Comparison of ENCODE assay signal across 47 mouse cellular contexts in the genomic region with DNA sequence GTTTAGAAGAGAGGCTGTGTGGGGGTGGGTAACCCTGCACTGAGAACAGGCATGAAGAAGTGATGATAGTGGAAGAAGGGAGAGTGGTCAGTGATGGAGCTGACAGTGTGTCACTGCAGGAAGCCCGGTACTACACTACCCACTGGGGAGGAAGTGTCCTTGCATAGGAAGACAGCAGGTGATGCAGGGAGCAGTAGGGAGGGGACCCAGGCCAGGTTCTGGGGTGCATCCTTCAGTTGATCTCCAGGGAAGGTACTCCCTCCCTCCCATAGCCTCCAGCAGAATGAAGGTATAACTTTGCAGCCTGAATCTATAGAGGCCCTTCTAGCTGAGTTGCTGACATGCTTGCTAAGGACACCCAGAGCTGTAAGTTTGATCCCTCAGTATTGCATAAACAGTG. TPM values are rescaled to one million over a fixed set of nuclear protein-coding genes. Genes with fewer than 3 reads are reported as not detected.
"Had no signal": no experiment of that assay in that cellular context is flagged by ENCODE, and none has a peak within 500 bp of the region (broad histone marks: within the 10 kb centered on the region; RNA-seq: fewer than 3 reads in every experiment).

No protein-coding gene starts in this region.

- DNase-seq: left cerebral cortex, postnatal 4 days; liver; liver, embryonic 13.5 days; liver, postnatal 0 days; lung, adult 18-20 months; lung, adult 2 months; lung, embryonic 14.5 days; lung, postnatal 10 days; lung, postnatal 14 days; lung, postnatal 36 days; lung, postnatal 4 days; midbrain, embryonic 14.5 days had no signal

- ATAC-seq: liver, embryonic 12.5 days; liver, postnatal 0 days; lung, postnatal 0 days; midbrain, embryonic 13.5 days; midbrain, embryonic 15.5 days; midbrain, embryonic 16.5 days had no signal

- H3K4me2 ChIP-seq: limb, embryonic 12.5 days; limb, embryonic 13.5 days; limb, embryonic 15.5 days; liver, embryonic 11.5 days; liver, embryonic 12.5 days; liver, embryonic 13.5 days; liver, embryonic 15.5 days; lung, embryonic 14.5 days; lung, embryonic 15.5 days; midbrain, embryonic 11.5 days; midbrain, embryonic 12.5 days; midbrain, embryonic 13.5 days; midbrain, embryonic 15.5 days; neural tube, embryonic 12.5 days had no signal

- H3K9me3 ChIP-seq: limb, embryonic 10.5 days; limb, embryonic 12.5 days; limb, embryonic 13.5 days; limb, embryonic 15.5 days; liver, embryonic 12.5 days; liver, embryonic 13.5 days; liver, embryonic 15.5 days; lung, embryonic 15.5 days; midbrain, embryonic 10.5 days; midbrain, embryonic 12.5 days; midbrain, embryonic 13.5 days; midbrain, embryonic 15.5 days; neural tube, embryonic 12.5 days had no signal

- H3K27ac ChIP-seq: limb, embryonic 10.5 days; limb, embryonic 12.5 days; limb, embryonic 13.5 days; limb, embryonic 15.5 days; liver, embryonic 12.5 days; liver, embryonic 13.5 days; liver, embryonic 14.5 days; liver, embryonic 15.5 days; lung, embryonic 15.5 days; macrophage; midbrain, embryonic 10.5 days; midbrain, embryonic 12.5 days; midbrain, embryonic 13.5 days; midbrain, embryonic 15.5 days; neural tube, embryonic 12.5 days had no signal

- H3K4me3 ChIP-seq: limb, embryonic 10.5 days; limb, embryonic 12.5 days; limb, embryonic 13.5 days; limb, embryonic 15.5 days; liver, embryonic 12.5 days; liver, embryonic 13.5 days; liver, embryonic 15.5 days; lung, embryonic 15.5 days; megakaryocyte, embryonic 14.5 days; midbrain, embryonic 10.5 days; midbrain, embryonic 12.5 days; midbrain, embryonic 13.5 days; midbrain, embryonic 15.5 days; myocyte; neural tube, embryonic 12.5 days had no signal

- H3K4me1 ChIP-seq: limb, embryonic 10.5 days; limb, embryonic 15.5 days; liver, embryonic 12.5 days; liver, embryonic 13.5 days; liver, embryonic 15.5 days; lung, embryonic 15.5 days; megakaryocyte, embryonic 14.5 days; midbrain, embryonic 12.5 days; midbrain, embryonic 15.5 days; neural tube, embryonic 12.5 days had no signal

- H3K9ac ChIP-seq: limb, embryonic 12.5 days; limb, embryonic 13.5 days; limb, embryonic 15.5 days; liver, embryonic 12.5 days; liver, embryonic 13.5 days; liver, embryonic 14.5 days; liver, embryonic 15.5 days; liver, postnatal 0 days; lung, embryonic 14.5 days; lung, embryonic 15.5 days; midbrain, embryonic 12.5 days; midbrain, embryonic 13.5 days; midbrain, embryonic 15.5 days; neural tube, embryonic 12.5 days had no signal

- H3K36me3 ChIP-seq: limb, embryonic 10.5 days; limb, embryonic 12.5 days; limb, embryonic 13.5 days; limb, embryonic 15.5 days; liver, embryonic 12.5 days; liver, embryonic 13.5 days; liver, embryonic 15.5 days; lung, embryonic 15.5 days; midbrain, embryonic 10.5 days; midbrain, embryonic 12.5 days; midbrain, embryonic 13.5 days; midbrain, embryonic 15.5 days; neural tube, embryonic 12.5 days had no signal

- H3K27me3 ChIP-seq: limb, embryonic 12.5 days; limb, embryonic 15.5 days; liver, embryonic 12.5 days; liver, embryonic 13.5 days; liver, embryonic 15.5 days; lung, embryonic 15.5 days; megakaryocyte, embryonic 14.5 days; midbrain, embryonic 12.5 days; midbrain, embryonic 13.5 days; midbrain, embryonic 15.5 days; neural tube, embryonic 12.5 days had no signal

RNA-seq across cellular contexts. Expression of a gene that starts 5.3 kb away (rescaled TPM):
- total RNA-seq: left cerebral cortex, postnatal 10 days; left cerebral cortex, postnatal 14 days; left cerebral cortex, postnatal 25 days; left cerebral cortex, postnatal 36 days; left cerebral cortex, postnatal 4 days; liver, adult 2 months; megakaryocyte progenitor cell, adult 5-6 weeks; megakaryocyte, adult 5-6 weeks; megakaryocyte-erythroid progenitor cell, adult 5-6 weeks; midbrain, postnatal 0 days; monocyte, adult 5-6 weeks had no signal
- polyA plus RNA-seq: limb, embryonic 10.5 days; limb, embryonic 11.5 days; limb, embryonic 12.5 days; limb, embryonic 13.5 days; limb, embryonic 14.5 days; limb, embryonic 15.5 days; liver, adult 2 months; liver, embryonic 11.5 days; liver, embryonic 12.5 days; liver, embryonic 13.5 days; liver, embryonic 14.5 days; liver, embryonic 15.5 days; liver, embryonic 16.5 days; liver, postnatal 0 days; lung, adult 2 months; lung, embryonic 14.5 days; lung, embryonic 15.5 days; lung, embryonic 16.5 days; lung, postnatal 0 days; macrophage; midbrain, embryonic 10.5 days; midbrain, embryonic 11.5 days; midbrain, embryonic 12.5 days; midbrain, embryonic 13.5 days; midbrain, embryonic 14.5 days; midbrain, embryonic 15.5 days; midbrain, embryonic 16.5 days; midbrain, postnatal 0 days; myocyte; neural tube, embryonic 11.5 days; neural tube, embryonic 12.5 days had no signal

RNA-seq across cellular contexts. Expression of a gene that starts 15.5 kb away (rescaled TPM):
- total RNA-seq: left cerebral cortex, postnatal 10 days; left cerebral cortex, postnatal 14 days; left cerebral cortex, postnatal 25 days; left cerebral cortex, postnatal 36 days; left cerebral cortex, postnatal 4 days; liver, adult 2 months; megakaryocyte progenitor cell, adult 5-6 weeks; megakaryocyte, adult 5-6 weeks; megakaryocyte-erythroid progenitor cell, adult 5-6 weeks; midbrain, postnatal 0 days; monocyte, adult 5-6 weeks had no signal
- polyA plus RNA-seq: limb, embryonic 10.5 days; limb, embryonic 11.5 days; limb, embryonic 12.5 days; limb, embryonic 14.5 days; limb, embryonic 15.5 days; liver, adult 2 months; liver, embryonic 11.5 days; liver, embryonic 12.5 days; liver, embryonic 13.5 days; liver, embryonic 14.5 days; liver, embryonic 15.5 days; liver, embryonic 16.5 days; liver, postnatal 0 days; lung, adult 2 months; lung, embryonic 14.5 days; lung, embryonic 15.5 days; lung, embryonic 16.5 days; lung, postnatal 0 days; macrophage; midbrain, embryonic 10.5 days; midbrain, embryonic 11.5 days; midbrain, embryonic 12.5 days; midbrain, embryonic 13.5 days; midbrain, embryonic 14.5 days; midbrain, embryonic 15.5 days; midbrain, embryonic 16.5 days; midbrain, postnatal 0 days; myocyte; neural tube, embryonic 11.5 days; neural tube, embryonic 12.5 days had no signal

RNA-seq across cellular contexts. Expression of a gene that starts 16.2 kb away (rescaled TPM):
- total RNA-seq: left cerebral cortex, postnatal 10 days; left cerebral cortex, postnatal 14 days; left cerebral cortex, postnatal 25 days; left cerebral cortex, postnatal 36 days; left cerebral cortex, postnatal 4 days; liver, adult 2 months; megakaryocyte progenitor cell, adult 5-6 weeks; megakaryocyte, adult 5-6 weeks; megakaryocyte-erythroid progenitor cell, adult 5-6 weeks; midbrain, postnatal 0 days; monocyte, adult 5-6 weeks had no signal
- polyA plus RNA-seq: limb, embryonic 10.5 days; limb, embryonic 11.5 days; limb, embryonic 12.5 days; limb, embryonic 13.5 days; limb, embryonic 14.5 days; limb, embryonic 15.5 days; liver, adult 2 months; liver, embryonic 11.5 days; liver, embryonic 12.5 days; liver, embryonic 13.5 days; liver, embryonic 14.5 days; liver, embryonic 15.5 days; liver, embryonic 16.5 days; liver, postnatal 0 days; lung, adult 2 months; lung, embryonic 14.5 days; lung, embryonic 15.5 days; lung, embryonic 16.5 days; lung, postnatal 0 days; macrophage; midbrain, embryonic 10.5 days; midbrain, embryonic 11.5 days; midbrain, embryonic 12.5 days; midbrain, embryonic 13.5 days; midbrain, embryonic 14.5 days; midbrain, embryonic 15.5 days; midbrain, embryonic 16.5 days; midbrain, postnatal 0 days; myocyte; neural tube, embryonic 11.5 days; neural tube, embryonic 12.5 days had no signal

RNA-seq across cellular contexts. Expression of a gene that starts 30.9 kb away (rescaled TPM):
- total RNA-seq: left cerebral cortex, postnatal 10 days; left cerebral cortex, postnatal 14 days; left cerebral cortex, postnatal 25 days; left cerebral cortex, postnatal 36 days; left cerebral cortex, postnatal 4 days; liver, adult 2 months; megakaryocyte progenitor cell, adult 5-6 weeks; megakaryocyte, adult 5-6 weeks; megakaryocyte-erythroid progenitor cell, adult 5-6 weeks; midbrain, postnatal 0 days; monocyte, adult 5-6 weeks had no signal
- polyA plus RNA-seq: limb, embryonic 10.5 days; limb, embryonic 11.5 days; limb, embryonic 12.5 days; limb, embryonic 13.5 days; limb, embryonic 14.5 days; limb, embryonic 15.5 days; liver, adult 2 months; liver, embryonic 11.5 days; liver, embryonic 12.5 days; liver, embryonic 13.5 days; liver, embryonic 14.5 days; liver, embryonic 15.5 days; liver, embryonic 16.5 days; liver, postnatal 0 days; lung, adult 2 months; lung, embryonic 14.5 days; lung, embryonic 15.5 days; lung, embryonic 16.5 days; lung, postnatal 0 days; macrophage; midbrain, embryonic 10.5 days; midbrain, embryonic 11.5 days; midbrain, embryonic 12.5 days; midbrain, embryonic 13.5 days; midbrain, embryonic 14.5 days; midbrain, embryonic 15.5 days; midbrain, embryonic 16.5 days; midbrain, postnatal 0 days; neural tube, embryonic 11.5 days; neural tube, embryonic 12.5 days had no signal

RNA-seq across cellular contexts. Expression of a gene that starts 47.6 kb away (rescaled TPM):
- total RNA-seq: left cerebral cortex, postnatal 10 days; left cerebral cortex, postnatal 14 days; left cerebral cortex, postnatal 25 days; left cerebral cortex, postnatal 36 days; left cerebral cortex, postnatal 4 days; liver, adult 2 months; megakaryocyte progenitor cell, adult 5-6 weeks; megakaryocyte, adult 5-6 weeks; megakaryocyte-erythroid progenitor cell, adult 5-6 weeks; midbrain, postnatal 0 days; monocyte, adult 5-6 weeks had no signal
- polyA plus RNA-seq: limb, embryonic 10.5 days; limb, embryonic 11.5 days; limb, embryonic 12.5 days; limb, embryonic 13.5 days; limb, embryonic 14.5 days; limb, embryonic 15.5 days; liver, adult 2 months; liver, embryonic 11.5 days; liver, embryonic 12.5 days; liver, embryonic 13.5 days; liver, embryonic 14.5 days; liver, embryonic 15.5 days; liver, embryonic 16.5 days; liver, postnatal 0 days; lung, adult 2 months; lung, embryonic 14.5 days; lung, embryonic 15.5 days; lung, embryonic 16.5 days; lung, postnatal 0 days; macrophage; midbrain, embryonic 10.5 days; midbrain, embryonic 11.5 days; midbrain, embryonic 12.5 days; midbrain, embryonic 13.5 days; midbrain, embryonic 14.5 days; midbrain, embryonic 15.5 days; midbrain, embryonic 16.5 days; midbrain, postnatal 0 days; myocyte; neural tube, embryonic 11.5 days; neural tube, embryonic 12.5 days had no signal
